Mouse (Mus musculus) ovary, postnatal 36 days (tissue): ENCODE results near the gene Cadps.
"Not testable (repeated sequence)": the region's sequence is repeated elsewhere in the genome, so short reads cannot be mapped to it uniquely, and the experiment has no call there.

Experiments
- DNase-seq: peaks from one replicate; pipeline ENCODE4 v3.0.0; 2022; ENCODE audit warnings: low spot score, mixed read lengths

The Cadps gene

GRCm38 (mm10) chr14:12583536-12583935, 239.3 kb downstream of the Cadps start:
- DNase-seq: no peak

DNA sequence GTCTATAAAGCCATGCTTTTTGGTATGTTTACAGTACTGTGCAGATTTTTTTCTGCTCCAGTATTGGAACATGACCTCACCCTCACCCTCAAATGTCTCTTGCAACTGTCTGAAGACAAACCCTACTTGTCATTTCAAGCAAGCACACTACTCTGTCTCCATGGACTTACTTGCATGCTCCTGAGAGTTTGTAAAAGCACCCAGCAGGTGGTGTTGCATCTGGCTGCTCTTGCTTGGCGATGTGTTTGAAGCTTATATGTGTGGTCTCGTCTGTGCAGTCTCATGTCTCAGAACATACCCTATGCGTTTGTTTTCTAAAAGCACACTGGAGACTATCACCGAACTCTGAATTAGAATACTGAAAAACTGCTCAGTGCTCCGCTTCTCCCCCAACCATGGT, 241.2 kb downstream of the Cadps start:
- no peak for DNase-seq

DNA sequence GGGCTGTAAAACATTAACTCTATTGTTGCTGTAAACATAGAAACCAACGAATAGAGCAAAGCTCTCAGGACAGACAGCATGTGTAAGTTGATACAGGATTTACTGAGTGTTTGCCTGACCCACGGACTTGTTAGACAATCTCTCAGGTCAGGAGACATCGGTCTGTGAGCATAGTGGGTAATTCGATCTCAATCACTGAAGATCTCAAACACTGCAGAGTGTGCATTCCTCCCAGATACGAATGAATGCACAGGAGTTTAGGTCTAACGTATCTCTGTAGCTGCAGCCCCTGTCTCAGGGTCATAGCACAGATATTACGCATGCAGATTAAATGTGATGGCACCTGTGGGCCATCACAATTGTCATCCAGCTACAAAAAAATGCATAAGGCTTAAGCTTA, 242.1 kb downstream of the Cadps start:
- no peak for DNase-seq

- DNase-seq: no peak
Measured at GRCm38 (mm10) chr14:12578156-12578555, 244.7 kb downstream of the Cadps start.

DNA sequence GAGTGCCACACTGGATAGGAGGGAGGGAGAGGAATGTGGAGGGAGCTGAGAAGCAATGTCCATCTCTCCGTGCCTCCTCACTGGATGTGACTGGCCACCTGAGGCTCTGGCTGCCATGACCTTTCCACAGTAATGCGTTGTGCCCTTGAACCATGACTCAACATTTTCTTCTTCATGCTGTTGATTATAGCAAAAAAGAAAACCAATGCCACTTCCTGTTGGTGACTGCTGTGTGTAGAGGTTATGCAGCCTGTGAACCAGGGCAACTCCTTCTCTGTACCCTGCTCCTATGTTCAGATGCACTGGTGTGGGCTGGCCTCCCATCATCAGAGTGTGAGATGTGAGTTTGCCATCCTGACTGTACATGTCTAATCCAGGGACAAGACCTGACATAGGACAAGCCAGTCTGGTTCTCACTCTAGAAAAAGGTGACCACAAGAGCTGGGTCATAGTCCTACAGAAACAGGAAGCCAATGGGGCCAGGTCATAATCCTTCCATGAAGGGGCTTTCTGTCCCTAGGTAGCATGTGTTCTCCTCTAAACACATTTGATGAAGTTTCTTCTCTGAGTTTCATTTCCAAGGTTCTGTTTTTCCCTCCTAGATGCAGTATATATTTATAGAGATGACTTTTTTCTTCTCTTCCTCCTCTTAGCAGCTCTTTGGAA, 245.3 kb downstream of the Cadps start:
- DNase-seq: no peak

GRCm38 (mm10) chr14:12575105-12575504, 247.8 kb downstream of the Cadps start:
- no peak for DNase-seq

DNA sequence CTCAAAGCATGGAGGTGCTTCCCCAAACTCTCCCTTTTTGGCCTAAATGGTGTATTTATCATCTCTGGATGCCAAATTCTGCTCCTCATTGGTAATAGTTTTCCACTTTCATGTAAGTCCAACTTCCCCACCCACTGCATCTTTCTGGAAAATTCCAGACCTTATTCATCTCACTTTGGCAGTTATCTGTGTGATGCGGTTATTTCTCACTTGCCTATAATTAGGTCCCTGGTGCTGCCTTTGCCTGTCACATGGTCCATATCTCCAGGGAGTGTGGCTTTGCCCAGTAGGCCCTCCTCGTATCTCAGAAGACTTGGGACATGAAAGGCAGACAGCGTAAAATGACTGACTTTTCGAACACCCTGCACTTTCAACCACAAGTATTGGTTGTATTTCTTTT, 248.5 kb downstream of the Cadps start:
- no peak for DNase-seq

GRCm38 (mm10) chr14:12561730-12562129, 261.1 kb downstream of the Cadps start:
- DNase-seq: not testable (repeated sequence)

GRCm38 (mm10) chr14:12560233-12560577, 262.7 kb downstream of the Cadps start:
- DNase-seq: no peak

DNA sequence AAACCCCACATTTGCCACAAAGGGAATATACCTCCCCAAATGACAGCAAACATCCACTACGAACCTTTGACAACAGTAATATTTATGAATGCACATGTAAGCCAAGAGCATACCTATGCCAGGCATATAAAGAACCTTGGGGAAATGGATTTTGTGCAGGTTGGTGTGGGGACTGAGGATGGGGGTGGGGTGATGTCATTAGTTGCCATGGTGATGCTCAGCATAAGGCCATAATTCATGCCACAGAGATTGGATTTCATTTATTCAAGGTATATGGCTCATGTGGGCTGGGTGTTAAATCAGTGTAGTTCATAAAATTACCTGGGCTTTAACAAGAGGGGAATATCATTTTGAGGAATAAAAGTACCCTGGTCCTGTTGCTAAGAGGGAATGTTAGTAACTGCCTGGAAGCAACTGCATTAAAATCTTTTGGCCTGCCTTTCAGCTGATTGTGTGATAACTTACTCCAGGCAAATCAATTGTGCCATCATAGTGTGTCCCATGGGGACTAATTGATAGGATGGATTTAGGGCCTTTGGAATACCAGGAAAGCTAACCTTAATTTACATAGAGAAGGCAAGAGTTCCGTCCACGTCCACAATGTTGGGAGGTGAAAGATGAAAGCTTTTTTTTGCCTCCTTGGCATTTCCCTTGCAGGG, 263.2 kb downstream of the Cadps start:
- no peak for DNase-seq

GRCm38 (mm10) chr14:12558920-12559573, 263.8 kb downstream of the Cadps start:
- DNase-seq: no peak

GRCm38 (mm10) chr14:12554486-12554885, 268.4 kb downstream of the Cadps start:
- no peak for DNase-seq

DNA sequence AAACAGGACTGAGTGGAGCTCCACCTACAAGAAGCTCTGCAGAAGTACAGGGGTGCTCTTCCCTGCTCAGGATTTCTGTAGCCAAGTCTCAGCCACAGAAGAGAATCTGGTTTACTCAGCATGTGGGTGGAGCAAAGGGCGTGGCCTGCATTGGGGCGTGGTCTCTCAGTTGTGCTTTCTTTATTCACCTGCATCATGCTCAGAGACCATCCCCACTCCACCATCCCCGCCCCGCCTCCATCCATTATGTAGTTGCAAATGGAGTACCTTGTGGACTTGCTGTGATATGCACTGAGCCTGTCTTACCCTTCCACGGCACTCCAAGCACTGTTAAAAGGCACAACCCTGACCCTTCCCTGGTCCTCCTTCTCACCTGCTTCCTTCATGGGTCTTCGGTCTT, 271.5 kb downstream of the Cadps start:
- DNase-seq: no peak

- DNase-seq: no peak
Measured at GRCm38 (mm10) chr14:12550931-12551330, 271.9 kb downstream of the Cadps start.

- no peak for DNase-seq
Measured at GRCm38 (mm10) chr14:12549290-12549689, 273.6 kb downstream of the Cadps start.

- no peak for DNase-seq
Measured at GRCm38 (mm10) chr14:12547496-12547895, 275.4 kb downstream of the Cadps start.

DNA sequence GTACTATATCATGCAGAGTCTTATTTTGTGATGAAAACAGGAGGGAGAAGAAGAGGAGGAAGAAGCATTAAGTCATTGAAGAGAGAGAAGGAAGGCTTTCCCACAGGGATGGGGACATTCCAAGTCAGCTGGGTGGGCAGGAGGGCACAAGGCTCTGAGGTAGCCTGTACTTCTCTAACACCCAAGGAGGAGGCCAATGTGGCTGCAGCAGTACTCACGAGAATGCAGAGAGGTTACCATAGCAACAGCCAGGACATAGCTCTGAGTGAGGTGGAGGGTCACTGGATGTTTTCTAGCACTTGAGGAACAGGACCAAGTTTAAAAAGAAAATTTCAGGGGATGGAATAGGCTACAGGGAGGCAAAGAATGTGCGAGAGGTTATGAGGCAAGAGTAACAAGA, 281.1 kb downstream of the Cadps start:
- DNase-seq: no peak

- no peak for DNase-seq
Measured at GRCm38 (mm10) chr14:12539071-12539470, 283.8 kb downstream of the Cadps start.

GRCm38 (mm10) chr14:12531101-12531500, 291.8 kb downstream of the Cadps start:
- no peak for DNase-seq

DNA sequence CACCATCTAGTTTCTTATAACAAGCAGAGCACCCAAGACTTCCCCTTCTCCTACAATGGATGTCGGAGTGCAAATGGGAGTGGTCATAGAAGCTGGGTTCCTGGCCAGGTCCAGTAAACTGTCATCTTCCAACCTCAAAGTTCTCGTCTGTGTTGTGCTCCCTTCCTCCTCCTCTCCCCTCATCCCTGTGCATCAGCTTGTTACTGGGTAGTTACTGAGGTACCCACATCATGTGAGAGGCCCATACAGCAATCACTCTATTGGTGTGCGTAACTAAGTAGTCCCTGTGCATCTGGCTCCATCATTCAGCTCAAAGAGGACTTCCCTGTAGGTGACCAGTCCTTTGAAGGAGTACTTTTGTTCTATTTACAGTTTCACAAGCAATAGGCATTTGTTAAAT, 292.3 kb downstream of the Cadps start:
- no peak for DNase-seq

GRCm38 (mm10) chr14:12529961-12530542, 292.8 kb downstream of the Cadps start:
- DNase-seq: peak; percentile 37

DNA sequence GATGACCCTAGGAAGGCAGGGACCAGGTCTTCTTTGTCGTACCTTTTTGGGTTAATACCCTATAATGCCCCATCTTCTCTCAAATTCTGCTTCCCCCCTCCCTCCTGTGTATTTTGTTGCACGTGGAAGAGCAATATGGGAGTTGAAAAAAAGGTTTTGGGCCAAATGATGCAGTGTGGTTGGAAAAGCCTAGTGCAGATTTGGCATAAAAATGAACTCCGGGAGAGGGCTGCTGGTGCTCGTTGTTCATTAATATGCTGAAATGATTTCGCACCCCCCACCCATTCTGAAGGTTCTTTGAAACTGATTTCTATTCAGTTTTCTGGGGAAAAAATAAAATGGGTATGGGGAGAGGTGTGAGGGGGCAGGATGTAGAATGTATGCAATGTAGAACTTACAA, 295.6 kb downstream of the Cadps start:
- no peak for DNase-seq

DNA sequence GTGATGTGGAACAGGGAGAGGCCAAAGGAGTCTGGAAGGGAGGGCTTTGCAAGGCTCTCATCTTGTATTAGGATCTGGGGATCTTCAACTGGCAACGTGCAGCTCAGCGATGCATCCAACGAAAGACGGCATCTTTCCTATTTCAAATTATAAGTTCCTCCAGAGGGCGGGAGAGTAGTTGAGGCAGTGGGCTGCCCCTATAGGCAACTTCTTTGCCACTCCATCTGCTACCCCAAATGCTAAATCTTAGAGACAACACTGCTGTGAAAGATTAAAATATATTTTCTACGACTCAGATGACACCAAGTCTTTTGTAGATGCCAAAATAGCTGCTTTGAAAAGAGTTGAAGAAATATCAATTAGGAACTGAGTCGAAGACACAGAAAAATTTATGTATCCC, 315.9 kb downstream of the Cadps start:
- DNase-seq: no peak
